8 mouse cellular contexts compared by ENCODE assay signal in genomic region chr9:107567702-107568319, GRCm38 (mm10). TPM values are rescaled to one million over a fixed set of nuclear protein-coding genes. Genes with fewer than 3 reads are reported as not detected.
DNase-seq lines count a peak whose midpoint lies in the region; ATAC-seq and TF ChIP-seq lines count a peak whose summit lies in the region.

TSS of gene Hyal2 (plus strand) at chr9:107567945.

- peak within 1 kb of the TSS; percentile 63 for H3K4me3 ChIP-seq in cerebellum, adult 2 months (replicated peaks; ENCODE audit: insufficient read depth, low read depth, low read length)
- H3K4me3 ChIP-seq in liver, embryonic 11.5 days (ENCODE audit: low read depth, low read length), result peak within 1 kb of the TSS; percentile 80
- H3K4me3 ChIP-seq in neural tube, embryonic 14.5 days (ENCODE audit: low read depth, low read length), result peak within 1 kb of the TSS; percentile 88

- no peak for TF ChIP-seq POLR2A in cerebellum, adult 2 months (IDR thresholded peaks at IDR 0.05; ENCODE audit: borderline replicate concordance, insufficient read depth, low read length)
- TF ChIP-seq POLR2A in brain, embryonic 14.5 days (IDR thresholded peaks at IDR 0.05; ENCODE audit: borderline replicate concordance, extremely low read depth, insufficient read depth, insufficient read length, poor library complexity, severe bottlenecking), result no peak

- peak within 1 kb of the TSS; percentile 24; the same call in 1 of the 2 replicates for H3K27ac ChIP-seq in cerebellum, adult 2 months (ENCODE audit: insufficient read depth, low read length)
- peak within 1 kb of the TSS; percentile 80 for H3K27ac ChIP-seq in liver, embryonic 11.5 days (ENCODE audit: low read depth, low read length)
- H3K27ac ChIP-seq in neural tube, embryonic 14.5 days (ENCODE audit: low read depth, low read length), result peak within 1 kb of the TSS; percentile 85

- H3K9me3 ChIP-seq in liver, embryonic 11.5 days (ENCODE audit: control insufficient read depth, low read length), result no peaks in the 10 kb centered on the region
- no peaks in the 10 kb centered on the region for H3K9me3 ChIP-seq in neural tube, embryonic 14.5 days (ENCODE audit: control insufficient read depth, low read length)

- H3K27me3 ChIP-seq in cerebellum, adult 2 months (ENCODE audit: control insufficient read depth, insufficient read depth, low read length), result no peaks in the 10 kb centered on the region
- H3K27me3 ChIP-seq in liver, embryonic 11.5 days (replicated peaks; ENCODE audit: control insufficient read depth, insufficient read depth, low read length), result no peaks in the 10 kb centered on the region
- H3K27me3 ChIP-seq in neural tube, embryonic 14.5 days (ENCODE audit: control insufficient read depth, insufficient read depth, low read length), result no peaks in the 10 kb centered on the region

- 50% methylated on average over 18 of the region's 18 CpGs for WGBS in cerebellum, adult 2 months
- WGBS in liver, embryonic 11.5 days, result 27% methylated on average over 18 of the region's 18 CpGs
- WGBS in neural tube, embryonic 14.5 days, result 10% methylated on average over 18 of the region's 18 CpGs

- DNase-seq in cerebellum, adult 2 months, result no peak
- no peak for DNase-seq in cerebellum, adult 11-12 months
- DNase-seq in brain, embryonic 14.5 days (ENCODE audit: low read depth), result no peak
- peak in 1 of 2 experiments; percentile 77 for DNase-seq in heart, adult 18-20 months
- peak; percentile 85 for DNase-seq in kidney, adult 18-20 months
- no peak for DNase-seq in liver, embryonic 11.5 days (ENCODE audit: low spot score)

- H3K4me1 ChIP-seq in cerebellum, adult 2 months (ENCODE audit: control insufficient read depth, insufficient read depth, low read length), result peaks cover 16% of the 10 kb centered on the region
- peaks cover 62% of the 10 kb centered on the region for H3K4me1 ChIP-seq in liver, embryonic 11.5 days (replicated peaks; ENCODE audit: control insufficient read depth, insufficient read depth, low read length)
- H3K4me1 ChIP-seq in neural tube, embryonic 14.5 days (ENCODE audit: control insufficient read depth, insufficient read depth, low read length), result peaks cover 45% of the 10 kb centered on the region

- TF ChIP-seq CTCF in cerebellum, adult 2 months (IDR thresholded peaks at IDR 0.05; ENCODE audit: borderline replicate concordance, insufficient read depth, low read depth, low read length), result no peak
- no peak for TF ChIP-seq CTCF in brain, embryonic 14.5 days (IDR thresholded peaks at IDR 0.05; ENCODE audit: borderline replicate concordance, extremely low read depth, insufficient read depth, insufficient read length)

- H3K36me3 ChIP-seq in liver, embryonic 11.5 days (ENCODE audit: control insufficient read depth, insufficient read depth, low read length), result peaks cover 23% of the 10 kb centered on the region
- H3K36me3 ChIP-seq in neural tube, embryonic 14.5 days (ENCODE audit: control insufficient read depth, insufficient read depth, low read length), result peaks cover 27% of the 10 kb centered on the region

- peak within 1 kb of the TSS; percentile 84 for H3K9ac ChIP-seq in liver, embryonic 11.5 days (ENCODE audit: low read depth, low read length)
- H3K9ac ChIP-seq in neural tube, embryonic 14.5 days (replicated peaks; ENCODE audit: low read depth, low read length), result peak within 1 kb of the TSS; percentile 86

- peak within 1 kb of the TSS; percentile 78 for H3K4me2 ChIP-seq in liver, embryonic 11.5 days
- H3K4me2 ChIP-seq in neural tube, embryonic 14.5 days (ENCODE audit: low read depth, low read length), result peak within 1 kb of the TSS; percentile 95

- no peak for ATAC-seq in liver, embryonic 11.5 days (replicated peaks; ENCODE audit: low FRiP score)
- ATAC-seq in neural tube, embryonic 14.5 days (ENCODE audit: low read depth), result no peak
- no peak for ATAC-seq in erythroid progenitor cell, adult 5-6 weeks (replicated peaks; ENCODE audit: low FRiP score, poor library complexity, severe bottlenecking)

RNA-seq across cellular contexts. Expression of gene Hyal2, which starts in this region (rescaled TPM):
- 10.8 and 11.9 TPM in 2 replicates for polyA plus RNA-seq in cerebellum, adult 2 months (2012; rRNA removed)
- polyA plus RNA-seq in brain, embryonic 14.5 days (2012; rRNA removed), result 50.6 and 55.4 TPM in 2 replicates
- 10 to 100 TPM; 31.4 to 40.0 TPM for total RNA-seq in heart, adult 18-20 months (2021)
- polyA plus RNA-seq in liver, embryonic 11.5 days (2014; fragmentation: Nextera tagmentation; extraction: Ambion mirVana), result 89.7 and 92.5 TPM in 2 replicates
- 60.3 and 70.0 TPM in 2 replicates for polyA plus RNA-seq in neural tube, embryonic 14.5 days (2014; fragmentation: Nextera tagmentation; extraction: Ambion mirVana)
- 2.5 and 6.5 TPM in 2 replicates for total RNA-seq in erythroid progenitor cell, adult 5-6 weeks (2015; ENCODE audit: low replicate concordance)
- 0.30 and 4.5 TPM in 2 replicates for total RNA-seq in erythroid progenitor cell, adult 5-6 weeks (2017; ENCODE audit: low replicate concordance)

Comparison
In these comparisons a context has a peak if more than half of its experiments do, and no peak if none do; other contexts are left out.
1. RNA of gene Hyal2 (total RNA-seq): 31.4 to 40.0 TPM in heart, adult 18-20 months; 0.30 to 6.5 TPM in erythroid progenitor cell, adult 5-6 weeks; every median in the first group is over 4 times any median in the second.
2. H3K27ac ChIP-seq: peak in every context shown above with its lines; median percentile 85 in neural tube, embryonic 14.5 days; 80 in liver, embryonic 11.5 days; 24 in cerebellum, adult 2 months.
3. Peak in every context shown above with its lines, with median percentiles within 50 percentile points of each other: H3K4me3 ChIP-seq.